Mouse (Mus musculus) kidney, adult 8-10 months (tissue): Measurements from ENCODE around the gene Snap29.

Source experiments
- DNase-seq, 2 experiments: peaks; one replicate each; pipeline ENCODE4 v3.0.0; 2022

Gene Snap29

GRCm38 (mm10) chr16:17474761-17475160, 69.0 kb downstream of the Snap29 start:
- DNase-seq: no peak

DNA sequence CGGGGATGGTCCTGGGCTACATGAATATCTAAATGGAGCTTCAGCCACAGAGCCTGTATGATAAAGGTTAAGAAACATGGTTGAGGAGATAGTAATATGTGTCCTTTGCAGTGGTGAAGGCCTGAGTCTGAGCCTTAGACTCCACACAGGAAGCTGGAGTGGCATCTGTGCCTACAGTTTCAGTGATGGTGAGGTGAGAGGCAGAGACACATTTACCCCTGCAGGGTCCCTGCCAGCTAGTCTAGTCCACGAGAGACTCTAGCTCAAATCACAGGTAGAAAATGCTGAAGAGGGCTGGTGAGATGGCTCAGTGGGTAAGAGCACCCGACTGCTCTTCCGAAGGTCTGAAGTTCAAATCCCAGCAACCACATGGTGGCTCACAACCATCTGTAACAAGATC, 69.5 kb downstream of the Snap29 start:
- DNase-seq: no peak

- DNase-seq: no peak
These were observed 72.7 kb downstream of the Snap29 start for GRCm38 (mm10) chr16:17478331-17478943.
